Mouse (Mus musculus) testis, adult 2 months (tissue): ENCODE results near the gene Clec16a.

ENCODE experiments used
- CTCF ChIP-seq: fragments of 200-500 bp; IDR thresholded peaks from 2 replicates; pipeline ENCODE4 v1.5.1; 2012; ENCODE audit warnings: low read depth, mild to moderate bottlenecking, inconsistent platforms, low read length, moderate library complexity; ENCODE audit not compliant: control insufficient read depth, insufficient read depth, insufficient replicate concordance
- POLR2A ChIP-seq: fragments of 200-500 bp; IDR thresholded peaks from 2 replicates; pipeline ENCODE4 v1.6.1; 2012; ENCODE audit warnings: low read depth, mild to moderate bottlenecking, inconsistent platforms, low read length, moderate library complexity; ENCODE audit not compliant: control insufficient read depth

- TF ChIP-seq POLR2A (no peak), CTCF (no peak)
Measured at GRCm38 (mm10) chr16:10546865-10547264, 1.7 kb downstream of the Clec16a start.
